Mouse (Mus musculus): ENCODE results near the gene Wdr82. TPM values are rescaled to one million over a fixed set of nuclear protein-coding genes. Genes with fewer than 3 reads are reported as not detected.

Gene Wdr82
- total RNA-seq, 1 experiment: 95.8 TPM

GRCm38 (mm10) chr9:106202819-106203636 is 32.3 kb downstream of the Wdr82 start, which contains the start of gene Twf2:
Gene Twf2 (plus strand): TSS chr9:106203108.
- Histone ChIP-seq H3K27ac (ENCODE audit: insufficient read depth, low read depth, low read length, poor library complexity, severe bottlenecking) (peak within 1 kb of the TSS; percentile 16; the same call in 1 of the 2 replicates), H3K9ac (ENCODE audit: insufficient read depth, low read depth, low read length, poor library complexity, severe bottlenecking) (peak within 1 kb of the TSS; percentile 74)

GRCm38 (mm10) chr9:106203990-106204851 is 33.5 kb downstream of the Wdr82 start:
- H3K4me1 ChIP-seq (ENCODE audit: control insufficient read depth in 2 of 2, insufficient read depth in 2 of 2, low read length in 2 of 2, poor library complexity in 1 of 2): peaks cover 2 to 30% of the 10 kb centered on the region in 2 experiments; a peak in 3 of 4 replicates
- DNase-seq (ENCODE audit: low read depth, low spot score): no peak
- H3K36me3 ChIP-seq (ENCODE audit: control insufficient read depth, insufficient read depth, low read length, poor library complexity, severe bottlenecking): peaks cover 20% of the 10 kb centered on the region; the same call in 1 of the 2 replicates
- peak overlapping the region; percentile 74 to 94; a peak in 2 of 4 replicates for H3K4me3 ChIP-seq (ENCODE audit: insufficient read depth in 1 of 2, low read depth in 1 of 2, low read length in 2 of 2, poor library complexity in 1 of 2, severe bottlenecking in 1 of 2)
- H3K9me3 ChIP-seq (ENCODE audit: control insufficient read depth, insufficient read depth, low read depth, low read length): no peaks in the 10 kb centered on the region
- peak overlapping the region; percentile 74; the same call in 1 of the 2 replicates for H3K9ac ChIP-seq (ENCODE audit: insufficient read depth, low read depth, low read length, poor library complexity, severe bottlenecking)
- H3K27ac ChIP-seq (ENCODE audit: insufficient read depth, low read depth, low read length, poor library complexity, severe bottlenecking): no peak overlapping the region
- TF ChIP-seq HCFC1 (IDR thresholded peaks at IDR 0.05; ENCODE audit: borderline replicate concordance, insufficient read depth, low read length) (no peak), CHD2 (IDR thresholded peaks at IDR 0.05; ENCODE audit: low read depth, low read length) (no peak), MAFK (IDR thresholded peaks at IDR 0.05; ENCODE audit: insufficient read depth, low read depth, low read length) (no peak), ZNF384 (IDR thresholded peaks at IDR 0.05; ENCODE audit: low read depth, low read length) (no peak), ZC3H11A (IDR thresholded peaks at IDR 0.05; ENCODE audit: borderline replicate concordance, low read depth, low read length) (no peak)
- in situ Hi-C loops (cut with MboI; ENCODE audit: low sequenced_read_pairs in 2 of 2, unreplicated experiment in 2 of 2): no loop called here

More at GRCm38 (mm10) chr9:106202819-106203636, 32.3 kb downstream of the Wdr82 start, which contains the start of gene Twf2:
- in situ Hi-C loops (cut with MboI; ENCODE audit: low sequenced_read_pairs in 2 of 2, unreplicated experiment in 2 of 2): no loop called here
- Histone ChIP-seq H3K4me3 (ENCODE audit: insufficient read depth in 1 of 2, low read depth in 1 of 2, low read length in 2 of 2, poor library complexity in 1 of 2, severe bottlenecking in 1 of 2) (peak within 1 kb of the TSS; percentile 74 to 94), H3K9me3 (ENCODE audit: control insufficient read depth, insufficient read depth, low read depth, low read length) (no peaks in the 10 kb centered on the region), H3K4me1 (ENCODE audit: control insufficient read depth in 2 of 2, insufficient read depth in 2 of 2, low read length in 2 of 2, poor library complexity in 1 of 2) (peaks cover 2 to 26% of the 10 kb centered on the region in 2 experiments; a peak in 3 of 4 replicates), H3K36me3 (ENCODE audit: control insufficient read depth, insufficient read depth, low read length, poor library complexity, severe bottlenecking) (peaks cover 18% of the 10 kb centered on the region; the same call in 1 of the 2 replicates)
- DNase-seq (ENCODE audit: low read depth, low spot score): peak; percentile 86
- TF ChIP-seq HCFC1 (IDR thresholded peaks at IDR 0.05; ENCODE audit: borderline replicate concordance, insufficient read depth, low read length) (0 out of 2 replicates have a peak, but pooled peaks have one; percentile 51), ZNF384 (IDR thresholded peaks at IDR 0.05; ENCODE audit: low read depth, low read length) (no peak), ZC3H11A (IDR thresholded peaks at IDR 0.05; ENCODE audit: borderline replicate concordance, low read depth, low read length) (no peak; the same call in 1 of the 2 replicates), MAFK (IDR thresholded peaks at IDR 0.05; ENCODE audit: insufficient read depth, low read depth, low read length) (no peak)

GRCm38 (mm10) chr9:106205713-106206290 is 35.1 kb downstream of the Wdr82 start:
- H3K4me3 ChIP-seq (ENCODE audit: insufficient read depth in 1 of 2, low read depth in 1 of 2, low read length in 2 of 2, poor library complexity in 1 of 2, severe bottlenecking in 1 of 2): no peak overlapping the region
- TF ChIP-seq MAFK (IDR thresholded peaks at IDR 0.05; ENCODE audit: insufficient read depth, low read depth, low read length) (no peak), HCFC1 (IDR thresholded peaks at IDR 0.05; ENCODE audit: borderline replicate concordance, insufficient read depth, low read length) (no peak), CHD2 (IDR thresholded peaks at IDR 0.05; ENCODE audit: low read depth, low read length) (no peak), ZC3H11A (IDR thresholded peaks at IDR 0.05; ENCODE audit: borderline replicate concordance, low read depth, low read length) (no peak), ZNF384 (IDR thresholded peaks at IDR 0.05; ENCODE audit: low read depth, low read length) (no peak)
- H3K9me3 ChIP-seq (ENCODE audit: control insufficient read depth, insufficient read depth, low read depth, low read length): no peaks in the 10 kb centered on the region
- peaks cover 20% of the 10 kb centered on the region; the same call in 1 of the 2 replicates for H3K36me3 ChIP-seq (ENCODE audit: control insufficient read depth, insufficient read depth, low read length, poor library complexity, severe bottlenecking)
- peak overlapping the region; percentile 34; the same call in 1 of the 2 replicates for H3K27ac ChIP-seq (ENCODE audit: insufficient read depth, low read depth, low read length, poor library complexity, severe bottlenecking)
- in situ Hi-C loops (cut with MboI; ENCODE audit: low sequenced_read_pairs in 2 of 2, unreplicated experiment in 2 of 2): no loop called here
- peaks cover 9 to 32% of the 10 kb centered on the region in 2 experiments; a peak in 3 of 4 replicates for H3K4me1 ChIP-seq (ENCODE audit: control insufficient read depth in 2 of 2, insufficient read depth in 2 of 2, low read length in 2 of 2, poor library complexity in 1 of 2)
- H3K9ac ChIP-seq (ENCODE audit: insufficient read depth, low read depth, low read length, poor library complexity, severe bottlenecking): no peak overlapping the region
- DNase-seq (ENCODE audit: low read depth, low spot score): no peak

- H3K36me3 ChIP-seq (ENCODE audit: control insufficient read depth, insufficient read depth, low read length, poor library complexity, severe bottlenecking): peaks cover 20% of the 10 kb centered on the region; the same call in 1 of the 2 replicates
- H3K9me3 ChIP-seq (ENCODE audit: control insufficient read depth, insufficient read depth, low read depth, low read length): no peaks in the 10 kb centered on the region
- DNase-seq (ENCODE audit: low read depth, low spot score): no peak
- in situ Hi-C loops (cut with MboI; ENCODE audit: low sequenced_read_pairs in 2 of 2, unreplicated experiment in 2 of 2): no loop called here
- no peak overlapping the region for H3K9ac ChIP-seq (ENCODE audit: insufficient read depth, low read depth, low read length, poor library complexity, severe bottlenecking)
- no peak overlapping the region for H3K4me3 ChIP-seq (ENCODE audit: insufficient read depth in 1 of 2, low read depth in 1 of 2, low read length in 2 of 2, poor library complexity in 1 of 2, severe bottlenecking in 1 of 2)
- no peak overlapping the region for H3K27ac ChIP-seq (ENCODE audit: insufficient read depth, low read depth, low read length, poor library complexity, severe bottlenecking)
- H3K4me1 ChIP-seq (ENCODE audit: control insufficient read depth in 2 of 2, insufficient read depth in 2 of 2, low read length in 2 of 2, poor library complexity in 1 of 2): peaks cover 9 to 32% of the 10 kb centered on the region in 2 experiments; a peak in 3 of 4 replicates
- TF ChIP-seq ZC3H11A (IDR thresholded peaks at IDR 0.05; ENCODE audit: borderline replicate concordance, low read depth, low read length): no peak
- no peak for TF ChIP-seq HCFC1 (IDR thresholded peaks at IDR 0.05; ENCODE audit: borderline replicate concordance, insufficient read depth, low read length)
- no peak for TF ChIP-seq CHD2 (IDR thresholded peaks at IDR 0.05; ENCODE audit: low read depth, low read length)
- TF ChIP-seq ZNF384 (IDR thresholded peaks at IDR 0.05; ENCODE audit: low read depth, low read length): no peak
- TF ChIP-seq MAFK (IDR thresholded peaks at IDR 0.05; ENCODE audit: insufficient read depth, low read depth, low read length): no peak
These were observed 35.8 kb downstream of the Wdr82 start for GRCm38 (mm10) chr9:106206515-106206914.

All from ES-E14 (cell line).